Mouse (Mus musculus) G1E (cell line): ENCODE results near the gene Cd9.

Experiments used
- CTCF ChIP-seq: IDR thresholded peaks from 2 replicates; pipeline ENCODE4 v1.5.1; 2012; ENCODE audit warnings: low read depth, low read length, inconsistent platforms, mixed read lengths
- GATA1 ChIP-seq: IDR thresholded peaks from 2 replicates; pipeline ENCODE4 v1.6.1; 2012; ENCODE audit warnings: borderline replicate concordance, low read length, inconsistent platforms, mixed read lengths
- POLR2AphosphoS5 ChIP-seq: IDR thresholded peaks from 2 replicates; pipeline ENCODE4 v1.6.1; 2012; ENCODE audit warnings: low read depth, low read length, inconsistent platforms; ENCODE audit not compliant: insufficient replicate concordance
- TAL1 ChIP-seq: conservative IDR thresholded peaks from 2 replicates; pipeline ENCODE4 v1.6.1; 2012; ENCODE audit warnings: low read depth, low read length, inconsistent platforms, mixed read lengths

GRCm38 (mm10) chr6:125511196-125511595, 16.6 kb upstream of the Cd9 start:
- TF ChIP-seq CTCF (no peak), GATA1 (no peak), TAL1 (no peak), POLR2AphosphoS5 (no peak)
